ENCODE assay signal across 18 mouse cellular contexts in genomic region chr16:92076797-92077196, GRCm38 (mm10). TPM values are rescaled to one million over a fixed set of nuclear protein-coding genes. Genes with fewer than 3 reads are reported as not detected.
"Had no signal": no experiment of that assay in that cellular context is flagged by ENCODE, and none has a peak within 500 bp of the region (broad histone marks: within the 10 kb centered on the region; RNA-seq: fewer than 3 reads in every experiment).

No protein-coding gene starts in this region.

- DNase-seq: lung, adult 2 months; lung, postnatal 14 days; lung, postnatal 36 days; right cerebral cortex, postnatal 14 days; thymus, adult 2 months; thymus, postnatal 25 days; thymus, postnatal 4 days had no signal

- H3K27ac ChIP-seq: lung, embryonic 15.5 days; macrophage; midbrain, embryonic 13.5 days; midbrain, embryonic 15.5 days; neural tube, embryonic 12.5 days; stomach, embryonic 15.5 days; stomach, postnatal 0 days had no signal

- ATAC-seq: lung, postnatal 0 days; midbrain, embryonic 13.5 days; midbrain, embryonic 15.5 days had no signal

- H3K36me3 ChIP-seq: lung, embryonic 15.5 days had no signal

- H3K9me3 ChIP-seq: lung, embryonic 15.5 days; megakaryocyte, embryonic 14.5 days; midbrain, embryonic 13.5 days; midbrain, embryonic 15.5 days; neural tube, embryonic 12.5 days; stomach, embryonic 15.5 days had no signal

- H3K4me3 ChIP-seq: lung, embryonic 15.5 days; megakaryocyte, embryonic 14.5 days; midbrain, embryonic 13.5 days; midbrain, embryonic 15.5 days; neural tube, embryonic 12.5 days; stomach, embryonic 15.5 days had no signal

- H3K4me2 ChIP-seq: lung, embryonic 15.5 days; midbrain, embryonic 11.5 days; midbrain, embryonic 13.5 days; midbrain, embryonic 15.5 days; neural tube, embryonic 12.5 days; stomach, embryonic 15.5 days had no signal

- H3K27me3 ChIP-seq: lung, embryonic 15.5 days; megakaryocyte, embryonic 14.5 days; midbrain, embryonic 13.5 days; midbrain, embryonic 15.5 days; neural tube, embryonic 12.5 days; stomach, embryonic 15.5 days had no signal

- H3K9ac ChIP-seq: lung, embryonic 15.5 days; midbrain, embryonic 13.5 days; midbrain, embryonic 15.5 days; neural tube, embryonic 12.5 days; stomach, embryonic 15.5 days had no signal

- H3K4me1 ChIP-seq: lung, embryonic 15.5 days; midbrain, embryonic 13.5 days; midbrain, embryonic 15.5 days; neural tube, embryonic 12.5 days; stomach, embryonic 15.5 days had no signal

RNA-seq across cellular contexts. Expression of gene Gm49711, which starts 18.7 kb away (rescaled TPM):
- polyA plus RNA-seq: lung, adult 2 months; lung, embryonic 15.5 days; macrophage; midbrain, embryonic 11.5 days; stomach, embryonic 15.5 days; testis, adult 2 months; thymus, adult 2 months had no signal
